Mouse (Mus musculus) ES-E14 (cell line): ENCODE data around the gene Bpi. TPM values are rescaled to one million over a fixed set of nuclear protein-coding genes. Genes with fewer than 3 reads are reported as not detected.

ENCODE experiments used
- DNase-seq: peaks from one replicate; pipeline ENCODE4 v3.0.0-alpha.2; 2013; ENCODE audit warnings: low read depth, low spot score
- H3K27ac ChIP-seq: 2 replicates; pipeline ENCODE4 v1.5.1; 2012; ENCODE audit warnings: low read depth, mild to moderate bottlenecking, low read length, moderate library complexity, mixed read lengths; ENCODE audit not compliant: poor library complexity, insufficient read depth, severe bottlenecking
- H3K36me3 ChIP-seq: 2 replicates; pipeline ENCODE4 v1.6.1; 2012; ENCODE audit warnings: mild to moderate bottlenecking, low read length, moderate library complexity, mixed read lengths; ENCODE audit not compliant: control insufficient read depth, poor library complexity, insufficient read depth, severe bottlenecking
- H3K4me1 ChIP-seq, 2 experiments: fragments of 150-350 bp in 1 of 2; sonication (generic) in 1 of 2; 2 replicates each; pipeline ENCODE4 v1.6.1; 2012; ENCODE audit warnings: low read length in 2 of 2, mild to moderate bottlenecking in 1 of 2, mixed read lengths in 1 of 2; ENCODE audit not compliant: control insufficient read depth in 2 of 2, insufficient read depth in 2 of 2, poor library complexity in 1 of 2
- H3K4me3 ChIP-seq, 2 experiments: fragments of 150-350 bp in 1 of 2; sonication (generic) in 1 of 2; 2 replicates each; pipeline ENCODE4 v1.5.1; 2012; ENCODE audit warnings: low read length in 2 of 2, low read depth in 1 of 2, mild to moderate bottlenecking in 1 of 2, mixed read lengths in 1 of 2; ENCODE audit not compliant: insufficient read depth in 1 of 2, poor library complexity in 1 of 2, severe bottlenecking in 1 of 2
- H3K9ac ChIP-seq: 2 replicates; pipeline ENCODE4 v1.6.1; 2012; ENCODE audit warnings: low read depth, mild to moderate bottlenecking, low read length, mixed read lengths; ENCODE audit not compliant: poor library complexity, insufficient read depth, severe bottlenecking
- H3K9me3 ChIP-seq: fragments of 150-350 bp; sonication (generic); 2 replicates; pipeline ENCODE4 v1.6.1; 2012; ENCODE audit warnings: low read depth, mild to moderate bottlenecking, low read length; ENCODE audit not compliant: control insufficient read depth, insufficient read depth
- CHD2 ChIP-seq: IDR thresholded peaks from 2 replicates; pipeline ENCODE4 v1.6.1; 2014; ENCODE audit warnings: mild to moderate bottlenecking, low read depth, low read length, inconsistent platforms
- HCFC1 ChIP-seq: IDR thresholded peaks from 2 replicates; pipeline ENCODE4 v1.6.1; 2012; ENCODE audit warnings: low read length, inconsistent platforms, borderline replicate concordance; ENCODE audit not compliant: insufficient read depth
- MAFK ChIP-seq: IDR thresholded peaks from 2 replicates; pipeline ENCODE4 v1.6.1; 2014; ENCODE audit warnings: mild to moderate bottlenecking, low read depth, low read length, inconsistent platforms; ENCODE audit not compliant: insufficient read depth
- ZC3H11A ChIP-seq: IDR thresholded peaks from 2 replicates; pipeline ENCODE4 v1.6.1; 2012; ENCODE audit warnings: low read depth, mild to moderate bottlenecking, inconsistent platforms, low read length, borderline replicate concordance
- ZNF384 ChIP-seq: IDR thresholded peaks from 2 replicates; pipeline ENCODE4 v1.6.1; 2012; ENCODE audit warnings: low read depth, low read length, inconsistent platforms
- in situ Hi-C, 2 experiments: fragments of 600-800 bp; cut with MboI; formaldehyde crosslinking; loops; one replicate each; pipeline ENCODE4 v1.15.1; 2025; ENCODE audit warnings: low sequenced_read_pairs in 2 of 2, inconsistent platforms in 1 of 2; ENCODE audit not compliant: unreplicated experiment in 2 of 2
- total RNA-seq: library from RNA; depleted of rRNA; stranded (reverse); fragments of 300-350 nt; gene quantifications from 2 replicates; pipeline ENCODE4 v1.2.3, GENCODE M21; 2012

The Bpi gene
- total RNA-seq, 1 experiment, result 0.31 TPM

GRCm38 (mm10) chr2:158211764-158212471 lies 46.0 kb upstream of the Bpi start:
- Histone ChIP-seq H3K4me1 (peaks cover 0 to 4% of the 10 kb centered on the region in 2 experiments; a peak in 1 of 4 replicates), H3K27ac (no peak overlapping the region), H3K9ac (no peak overlapping the region; the same call in 1 of the 2 replicates), H3K36me3 (no peaks in the 10 kb centered on the region), H3K9me3 (no peaks in the 10 kb centered on the region), H3K4me3 (no peak overlapping the region)
- DNase-seq, result peak; percentile 48
- TF ChIP-seq ZNF384 (no peak), MAFK (no peak), HCFC1 (no peak), CHD2 (no peak), ZC3H11A (no peak)
- in situ Hi-C loops, result no loop called here

GRCm38 (mm10) chr2:158215283-158216117 lies 42.4 kb upstream of the Bpi start:
- H3K36me3 ChIP-seq, result no peaks in the 10 kb centered on the region
- no peaks in the 10 kb centered on the region for H3K4me1 ChIP-seq
- H3K9ac ChIP-seq, result no peak overlapping the region
- H3K4me3 ChIP-seq, result no peak overlapping the region
- in situ Hi-C loops, result no loop called here
- H3K27ac ChIP-seq, result no peak overlapping the region
- DNase-seq, result no peak
- no peaks in the 10 kb centered on the region for H3K9me3 ChIP-seq
- TF ChIP-seq CHD2 (no peak), HCFC1 (no peak), MAFK (no peak), ZNF384 (no peak), ZC3H11A (no peak)

- Histone ChIP-seq H3K27ac (no peak overlapping the region), H3K36me3 (no peaks in the 10 kb centered on the region), H3K4me1 (no peaks in the 10 kb centered on the region), H3K9me3 (no peaks in the 10 kb centered on the region), H3K9ac (no peak overlapping the region), H3K4me3 (no peak overlapping the region)
- DNase-seq, result no peak
- TF ChIP-seq CHD2 (no peak), HCFC1 (no peak), ZC3H11A (no peak), MAFK (no peak), ZNF384 (no peak)
- in situ Hi-C loops, result no loop called here
These were observed 41.4 kb upstream of the Bpi start for GRCm38 (mm10) chr2:158216510-158216909.

- H3K4me1 ChIP-seq, result no peaks in the 10 kb centered on the region
- TF ChIP-seq ZNF384, result no peak
- TF ChIP-seq ZC3H11A, result no peak
- no peak for TF ChIP-seq CHD2
- no peak for TF ChIP-seq MAFK
- no peak for TF ChIP-seq HCFC1
- no peaks in the 10 kb centered on the region for H3K36me3 ChIP-seq
- H3K9ac ChIP-seq, result no peak overlapping the region
- in situ Hi-C loops, result no loop called here
- no peak overlapping the region for H3K27ac ChIP-seq
- DNase-seq, result no peak
- no peak overlapping the region for H3K4me3 ChIP-seq
- no peaks in the 10 kb centered on the region for H3K9me3 ChIP-seq
These were observed 38.3 kb upstream of the Bpi start for GRCm38 (mm10) chr2:158219562-158219961.
